Comparison of ENCODE assay signal across 23 mouse cellular contexts in the genomic region with DNA sequence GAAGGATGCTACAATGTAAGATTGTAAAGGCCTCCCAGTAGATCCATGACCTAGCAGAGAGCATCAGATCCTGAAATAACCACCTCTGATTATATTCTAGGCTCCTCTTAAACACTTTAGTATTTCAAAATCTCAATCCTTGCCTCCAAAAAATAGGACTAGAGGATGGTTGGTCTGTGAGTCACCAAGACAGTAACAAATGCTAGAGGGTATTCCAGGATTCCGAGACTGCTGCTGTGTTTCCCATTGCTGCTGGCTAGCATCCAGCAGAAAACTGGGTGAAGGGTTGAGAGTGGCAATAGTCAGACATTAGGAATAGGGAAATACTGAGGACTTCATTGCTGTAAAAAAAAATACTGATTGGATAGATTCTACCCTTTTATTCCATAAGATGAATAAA.
A peak's percentile ranks its signal among the peaks of the same experiment; 100 is the strongest.
DNase-seq lines count a peak whose midpoint lies in the region; ATAC-seq and TF ChIP-seq lines count a peak whose summit lies in the region.
"Had no signal": no experiment of that assay in that cellular context is flagged by ENCODE, and none has a peak within 500 bp of the region (broad histone marks: within the 10 kb centered on the region; RNA-seq: fewer than 3 reads in every experiment).

No protein-coding gene starts in this region.

- no peak overlapping the region for H3K27ac ChIP-seq in kidney, adult 2 months (ENCODE audit: insufficient read depth, low read depth, low read length)
- no peak overlapping the region for H3K27ac ChIP-seq in lung, postnatal 0 days (ENCODE audit: low read length)
- H3K27ac ChIP-seq: embryonic facial prominence, embryonic 10.5 days; forebrain, embryonic 15.5 days; hindbrain, postnatal 0 days; kidney, postnatal 0 days; limb, embryonic 12.5 days; liver, embryonic 12.5 days; midbrain, embryonic 13.5 days had no signal

- DNase-seq in adrenal gland, adult (ENCODE audit: inconsistent age in 2 of 2, low spot score in 1 of 2), result peak; percentile 20 to 43
- DNase-seq in adrenal gland, postnatal 14 days, result no peak
- DNase-seq in kidney, adult 2 months, result peak; percentile 40
- DNase-seq in kidney, postnatal 4 days, result no peak
- peak; percentile 65 for DNase-seq in lung, postnatal 0 days (ENCODE audit: low spot score)
- no peak for DNase-seq in lung, adult 2 months
- peak; percentile 45 for DNase-seq in brain, adult 2 months (ENCODE audit: low read depth, low spot score)
- DNase-seq in cerebellum, adult 11 months, result no peak
- DNase-seq: cerebellum, postnatal 10 days; gastrocnemius, postnatal 14 days; heart, adult 11 months; layer of hippocampus, postnatal 36 days; right cerebral cortex, postnatal 14 days had no signal

- no peak overlapping the region for H3K4me3 ChIP-seq in kidney, adult 2 months (ENCODE audit: insufficient read depth, low read depth, low read length)
- H3K4me3 ChIP-seq in lung, postnatal 0 days (ENCODE audit: low read depth, low read length), result no peak overlapping the region
- no peak overlapping the region for H3K4me3 ChIP-seq in lung, adult 2 months (replicated peaks; ENCODE audit: extremely low read depth, low read depth, low read length)
- H3K4me3 ChIP-seq: embryonic facial prominence, embryonic 10.5 days; forebrain, embryonic 15.5 days; heart, embryonic 12.5 days; limb, embryonic 12.5 days; liver, embryonic 12.5 days; megakaryocyte, embryonic 14.5 days; midbrain, embryonic 13.5 days had no signal

- no peaks in the 10 kb centered on the region for H3K36me3 ChIP-seq in kidney, adult 2 months (ENCODE audit: control insufficient read depth, insufficient read depth, low read length)
- no peaks in the 10 kb centered on the region for H3K36me3 ChIP-seq in lung, postnatal 0 days (ENCODE audit: insufficient read depth, low read length)
- H3K36me3 ChIP-seq: embryonic facial prominence, embryonic 10.5 days; forebrain, embryonic 15.5 days; heart, embryonic 12.5 days; limb, embryonic 12.5 days; liver, embryonic 12.5 days; midbrain, embryonic 13.5 days had no signal

- H3K27me3 ChIP-seq in kidney, adult 2 months (replicated peaks; ENCODE audit: control insufficient read depth, insufficient read depth, low read length), result no peaks in the 10 kb centered on the region
- H3K27me3 ChIP-seq in lung, postnatal 0 days (replicated peaks; ENCODE audit: insufficient read depth, low read length), result no peaks in the 10 kb centered on the region
- H3K27me3 ChIP-seq: forebrain, embryonic 15.5 days; heart, embryonic 12.5 days; limb, embryonic 12.5 days had no signal

- H3K9me3 ChIP-seq in lung, postnatal 0 days (ENCODE audit: low read length), result no peaks in the 10 kb centered on the region
- H3K9me3 ChIP-seq: embryonic facial prominence, embryonic 10.5 days; forebrain, embryonic 15.5 days; heart, embryonic 12.5 days; limb, embryonic 12.5 days; liver, embryonic 12.5 days; megakaryocyte, embryonic 14.5 days; midbrain, embryonic 13.5 days had no signal

- ATAC-seq in lung, postnatal 0 days, result peak; percentile 60
- ATAC-seq: forebrain, embryonic 15.5 days; hindbrain, postnatal 0 days; intestine, embryonic 16.5 days; liver, embryonic 12.5 days; midbrain, embryonic 13.5 days had no signal

- no peak for TF ChIP-seq EP300 in lung, postnatal 0 days (IDR thresholded peaks at IDR 0.05)

- peaks cover 4% of the 10 kb centered on the region; the same call in 1 of the 2 replicates for H3K4me1 ChIP-seq in kidney, adult 2 months (ENCODE audit: control insufficient read depth, insufficient read depth, low read length)
- H3K4me1 ChIP-seq in lung, postnatal 0 days (ENCODE audit: insufficient read depth, low read depth, low read length), result peaks cover 4% of the 10 kb centered on the region; the same call in 1 of the 2 replicates
- H3K4me1 ChIP-seq in lung, adult 2 months (ENCODE audit: control insufficient read depth, insufficient read depth, low read length), result no peaks in the 10 kb centered on the region
- H3K4me1 ChIP-seq: liver, embryonic 12.5 days had no signal

- no peak overlapping the region for H3K4me2 ChIP-seq in lung, postnatal 0 days (replicated peaks; ENCODE audit: low read depth, low read length)
- H3K4me2 ChIP-seq: forebrain, embryonic 15.5 days; heart, embryonic 12.5 days; limb, embryonic 12.5 days; liver, embryonic 12.5 days; midbrain, embryonic 13.5 days had no signal

- WGBS in kidney, adult 2 months, result 37% methylated on average over 1 of the region's 1 CpGs
- WGBS in lung, postnatal 0 days, result 43% methylated on average over 1 of the region's 1 CpGs
- WGBS in lung, adult 2 months, result 51% methylated on average over 1 of the region's 1 CpGs

- TF ChIP-seq CTCF in kidney, adult 2 months (conservative IDR thresholded peaks at IDR 0.05; ENCODE audit: insufficient read depth, insufficient read length, low read depth, low read length), result no peak
- no peak for TF ChIP-seq CTCF in lung, postnatal 0 days (IDR thresholded peaks at IDR 0.05)
- TF ChIP-seq CTCF in lung, adult 2 months (IDR thresholded peaks at IDR 0.05; ENCODE audit: insufficient read depth, low read length), result no peak

- TF ChIP-seq POLR2A in kidney, adult 2 months (IDR thresholded peaks at IDR 0.05; ENCODE audit: low read depth, low read length), result no peak
- no peak for TF ChIP-seq POLR2A in lung, adult 2 months (IDR thresholded peaks at IDR 0.05; ENCODE audit: borderline replicate concordance, extremely low read depth, low read depth, low read length)

- no peak overlapping the region for H3K9ac ChIP-seq in lung, postnatal 0 days (replicated peaks; ENCODE audit: low read depth)
- H3K9ac ChIP-seq: forebrain, embryonic 15.5 days; heart, embryonic 12.5 days; limb, embryonic 12.5 days; liver, embryonic 12.5 days; midbrain, embryonic 13.5 days had no signal

Comparison
In these comparisons a context has a peak if more than half of its experiments do, and no peak if none do; other contexts are left out.
1. DNase-seq: peak in adrenal gland, adult (2 of 2), kidney, adult 2 months (single experiment), lung, postnatal 0 days (single experiment) and brain, adult 2 months (single experiment); none in adrenal gland, postnatal 14 days (single experiment), kidney, postnatal 4 days (0 of 2), lung, adult 2 months (single experiment) and cerebellum, adult 11 months (single experiment).